Mouse (Mus musculus) hindbrain, embryonic 13.5 days (tissue): Measurements from ENCODE around the gene Irx2. TPM values are rescaled to one million over a fixed set of nuclear protein-coding genes. Genes with fewer than 3 reads are reported as not detected.

Experiments used
- ATAC-seq: fragments of 200-750 bp; cut with Nextera tagmentation; 2 replicates; pipeline ENCODE4 v1.8.0; 2017; ENCODE audit warnings: moderate TSS enrichment; ENCODE audit not compliant: low FRiP score
- H3K27ac ChIP-seq: fragments of 300-500 bp; sonication (generic); 2 replicates; pipeline ENCODE4 v1.5.1; 2015; ENCODE audit warnings: inconsistent platforms, mild to moderate bottlenecking, moderate library complexity
- H3K27me3 ChIP-seq: fragments of 300-500 bp; sonication (generic); 2 replicates; pipeline ENCODE4 v1.6.1; 2015; ENCODE audit warnings: mild to moderate bottlenecking, inconsistent platforms
- H3K36me3 ChIP-seq: fragments of 300-500 bp; sonication (generic); 2 replicates; pipeline ENCODE4 v1.6.1; 2015; ENCODE audit warnings: mild to moderate bottlenecking, inconsistent platforms
- H3K4me1 ChIP-seq: fragments of 300-500 bp; sonication (generic); replicated peaks from 2 replicates; pipeline ENCODE4 v1.6.1; 2015; ENCODE audit warnings: inconsistent platforms
- H3K4me2 ChIP-seq: fragments of 300-500 bp; sonication (generic); 2 replicates; pipeline ENCODE4 v1.6.1; 2015; ENCODE audit warnings: inconsistent platforms, mild to moderate bottlenecking, moderate library complexity
- H3K4me3 ChIP-seq: fragments of 300-500 bp; sonication (generic); 2 replicates; pipeline ENCODE4 v1.5.1; 2015; ENCODE audit warnings: mild to moderate bottlenecking, inconsistent platforms
- H3K9ac ChIP-seq: fragments of 300-500 bp; sonication (generic); 2 replicates; pipeline ENCODE4 v1.6.1; 2015; ENCODE audit warnings: mild to moderate bottlenecking, inconsistent platforms
- H3K9me3 ChIP-seq: fragments of 300-500 bp; sonication (generic); 2 replicates; pipeline ENCODE4 v1.6.1; 2016; ENCODE audit warnings: inconsistent platforms
- WGBS: fragments of 180-500 bp; shearing (Covaris S2); methylation state at CpG from one replicate; pipeline ENCODE4 v1.1.7; 2015; 5-methylcytosine and 5-hydroxymethylcytosine counted together
- polyA plus RNA-seq: library from polyadenylated mRNA; unstranded; fragments of >200 nt; fragmentation: Nextera tagmentation; extraction: Ambion mirVana; gene quantifications from 2 replicates; pipeline ENCODE4 v1.2.1, GENCODE M21; 2015

Gene Irx2
- polyA plus RNA-seq, result 36.4 and 40.7 TPM in 2 replicates

DNA sequence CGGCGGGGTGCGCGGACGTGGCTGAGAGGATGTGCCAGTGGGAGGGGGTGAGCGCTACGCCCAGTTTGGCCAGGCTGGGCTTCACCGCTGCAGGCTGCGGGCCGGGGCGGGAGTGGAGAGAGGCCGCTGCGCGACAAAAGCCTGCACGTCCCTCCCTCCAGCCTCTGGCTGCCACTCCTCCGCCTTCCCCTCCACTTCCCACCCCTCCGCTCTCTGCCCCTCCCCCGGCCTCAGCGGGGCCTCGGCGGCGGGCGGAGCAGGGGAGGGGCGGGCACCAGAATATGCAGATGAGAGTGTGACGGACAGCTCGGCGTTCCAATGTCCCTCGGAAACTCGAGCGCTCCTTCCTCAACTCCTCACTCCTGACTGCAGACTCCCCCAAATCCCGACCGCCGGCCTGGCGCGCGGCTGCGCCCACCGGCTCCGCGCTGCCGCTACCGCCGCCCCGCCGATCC is at the start of gene Irx2:
Irx2 (plus strand) TSS at position 359 of the 455 bp plus-strand sequence.
- Histone ChIP-seq H3K27me3 (peaks cover 83% of the 10 kb centered on the region), H3K9me3 (no peaks in the 10 kb centered on the region), H3K36me3 (0 out of 2 replicates have a peak, but pooled peaks cover 5% of the 10 kb centered on the region), H3K9ac (peak within 1 kb of the TSS; percentile 92), H3K27ac (peak within 1 kb of the TSS; percentile 95), H3K4me2 (peak within 1 kb of the TSS; percentile 72), H3K4me1 (peaks cover 64% of the 10 kb centered on the region), H3K4me3 (peak within 1 kb of the TSS; percentile 70)
- ATAC-seq, result peak; percentile 91
- WGBS, result 1% methylated on average over 41 of the region's 45 CpGs

DNA sequence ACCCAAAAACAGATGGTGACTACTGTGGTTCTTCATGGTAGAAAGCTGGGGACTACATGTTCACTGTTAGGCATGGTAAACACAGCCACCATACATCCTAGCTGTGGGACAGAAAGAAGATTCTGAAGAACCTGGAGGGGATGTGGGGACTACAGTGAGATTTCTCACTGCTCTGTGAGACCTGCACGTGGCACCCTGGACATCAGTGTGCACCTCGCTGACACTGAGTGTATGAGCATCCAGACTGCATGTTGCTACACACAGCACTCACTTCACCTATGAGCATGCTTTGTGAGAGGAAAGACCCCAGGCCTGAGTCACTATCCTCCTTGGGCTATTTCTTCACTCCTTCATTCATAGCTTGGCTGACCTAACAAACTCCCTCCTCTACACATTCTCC is 47.3 kb upstream of the Irx2 start:
- no peak overlapping the region for H3K4me3 ChIP-seq
- H3K4me1 ChIP-seq, result no peaks in the 10 kb centered on the region
- H3K27ac ChIP-seq, result no peak overlapping the region
- H3K9ac ChIP-seq, result no peak overlapping the region
- H3K4me2 ChIP-seq, result no peak overlapping the region
- H3K27me3 ChIP-seq, result no peaks in the 10 kb centered on the region
- 96% methylated on average over 2 of the region's 2 CpGs for WGBS
- no peaks in the 10 kb centered on the region for H3K36me3 ChIP-seq
- no peak for ATAC-seq
- 0 out of 2 replicates have a peak, but pooled peaks cover 5% of the 10 kb centered on the region for H3K9me3 ChIP-seq

DNA sequence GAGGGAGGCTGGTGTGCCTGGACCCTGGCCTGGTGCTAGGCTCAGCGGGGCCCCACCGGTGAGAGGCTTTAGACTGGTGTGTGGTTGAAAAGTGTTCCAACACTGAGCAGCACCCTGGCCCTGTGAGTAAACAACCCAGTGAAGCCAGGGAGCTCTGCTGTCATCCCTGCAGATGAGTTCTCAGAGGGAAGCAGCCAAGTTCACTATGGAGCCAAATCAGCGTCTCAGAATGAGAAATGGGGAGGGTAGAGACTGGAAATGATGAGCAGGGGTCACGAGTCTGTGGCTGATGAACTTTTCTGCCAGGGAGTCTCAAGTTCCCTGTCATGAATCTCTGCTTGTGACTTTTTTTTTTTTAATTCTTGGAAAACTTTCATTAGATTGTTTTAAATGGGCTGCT is 36.1 kb upstream of the Irx2 start:
- Histone ChIP-seq H3K9me3 (no peaks in the 10 kb centered on the region), H3K4me2 (no peak overlapping the region), H3K27me3 (peaks cover 6% of the 10 kb centered on the region; the same call in 1 of the 2 replicates), H3K4me1 (no peaks in the 10 kb centered on the region), H3K27ac (no peak overlapping the region), H3K9ac (no peak overlapping the region), H3K36me3 (no peaks in the 10 kb centered on the region), H3K4me3 (no peak overlapping the region)
- no peak for ATAC-seq
- 72% methylated on average over 4 of the region's 4 CpGs for WGBS

DNA sequence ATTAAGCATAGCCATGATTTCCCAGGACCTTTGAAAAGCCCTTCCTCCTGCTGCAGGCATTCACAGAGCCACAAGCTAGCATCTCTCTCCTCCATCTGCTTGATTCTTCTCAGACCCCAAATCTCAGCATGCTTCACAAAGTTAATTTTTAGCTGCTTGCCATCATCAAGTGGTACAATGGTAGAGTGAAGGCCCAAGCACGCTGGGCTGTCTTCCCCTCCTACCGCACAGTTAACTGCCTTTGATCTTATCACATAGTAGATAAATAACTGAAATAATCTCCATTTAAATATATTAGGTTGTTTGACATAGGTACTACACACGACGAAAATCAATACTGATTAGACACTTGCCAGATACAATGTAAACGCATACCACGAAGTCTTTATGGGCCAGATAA is 35.3 kb upstream of the Irx2 start:
- H3K4me3 ChIP-seq, result no peak overlapping the region
- WGBS, result 83% methylated on average over 6 of the region's 6 CpGs

DNA sequence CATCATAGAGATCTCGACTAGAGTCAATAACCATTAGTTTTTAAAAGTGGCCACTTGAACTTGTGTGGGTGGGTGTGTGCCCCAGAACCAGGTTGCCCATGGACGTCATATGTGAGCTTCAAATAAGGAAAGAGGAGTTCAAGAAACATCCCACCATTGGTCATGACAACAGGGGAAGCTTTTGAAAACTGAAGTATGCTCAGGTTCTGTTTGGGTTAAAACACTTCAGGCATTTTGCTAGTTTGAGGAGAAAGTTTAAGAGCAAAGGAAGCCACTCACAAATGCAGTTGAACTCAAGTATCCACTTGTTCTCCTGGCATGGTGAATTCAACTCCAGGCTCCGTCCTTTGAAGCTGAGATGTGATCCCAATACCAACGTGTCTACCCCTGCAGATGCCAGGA is 34.9 kb upstream of the Irx2 start:
- H3K36me3 ChIP-seq, result no peaks in the 10 kb centered on the region
- WGBS, result 89% methylated on average over 4 of the region's 4 CpGs
- ATAC-seq, result no peak
- no peaks in the 10 kb centered on the region for H3K4me1 ChIP-seq
- no peak overlapping the region for H3K4me3 ChIP-seq
- peaks cover 6% of the 10 kb centered on the region; the same call in 1 of the 2 replicates for H3K27me3 ChIP-seq
- H3K9me3 ChIP-seq, result no peaks in the 10 kb centered on the region
- H3K9ac ChIP-seq, result no peak overlapping the region
- no peak overlapping the region for H3K4me2 ChIP-seq
- H3K27ac ChIP-seq, result no peak overlapping the region

More for the DNA sequence above, 35.3 kb upstream of the Irx2 start:
- Histone ChIP-seq H3K9ac (no peak overlapping the region), H3K27ac (no peak overlapping the region), H3K9me3 (no peaks in the 10 kb centered on the region), H3K36me3 (no peaks in the 10 kb centered on the region), H3K27me3 (peaks cover 6% of the 10 kb centered on the region; the same call in 1 of the 2 replicates), H3K4me2 (no peak overlapping the region), H3K4me1 (no peaks in the 10 kb centered on the region)
- ATAC-seq, result no peak

DNA sequence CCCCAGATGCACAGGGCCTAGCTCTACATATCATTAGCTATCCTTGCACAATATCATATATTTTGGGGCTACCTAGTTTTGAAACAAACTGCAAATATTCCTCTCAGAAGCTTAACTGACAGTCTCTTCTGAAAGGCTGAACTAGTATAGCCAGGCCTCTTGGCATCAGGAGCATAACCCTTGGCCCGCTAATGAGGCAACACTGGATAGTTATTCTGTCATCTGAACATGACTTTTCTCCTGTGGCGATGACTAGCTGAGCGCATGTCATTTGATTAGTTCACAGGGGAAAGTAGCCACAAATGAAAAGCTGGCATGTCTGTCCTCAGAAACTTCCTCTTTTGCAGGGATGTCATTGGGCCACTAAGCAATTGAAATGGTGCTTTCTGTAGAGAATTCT is 29.4 kb upstream of the Irx2 start:
- Histone ChIP-seq H3K36me3 (no peaks in the 10 kb centered on the region), H3K9me3 (no peaks in the 10 kb centered on the region), H3K4me2 (no peak overlapping the region), H3K4me1 (no peaks in the 10 kb centered on the region), H3K27ac (no peak overlapping the region), H3K9ac (no peak overlapping the region), H3K27me3 (peaks cover 6% of the 10 kb centered on the region; the same call in 1 of the 2 replicates), H3K4me3 (no peak overlapping the region)
- ATAC-seq, result no peak
- 91% methylated on average over 3 of the region's 3 CpGs for WGBS

DNA sequence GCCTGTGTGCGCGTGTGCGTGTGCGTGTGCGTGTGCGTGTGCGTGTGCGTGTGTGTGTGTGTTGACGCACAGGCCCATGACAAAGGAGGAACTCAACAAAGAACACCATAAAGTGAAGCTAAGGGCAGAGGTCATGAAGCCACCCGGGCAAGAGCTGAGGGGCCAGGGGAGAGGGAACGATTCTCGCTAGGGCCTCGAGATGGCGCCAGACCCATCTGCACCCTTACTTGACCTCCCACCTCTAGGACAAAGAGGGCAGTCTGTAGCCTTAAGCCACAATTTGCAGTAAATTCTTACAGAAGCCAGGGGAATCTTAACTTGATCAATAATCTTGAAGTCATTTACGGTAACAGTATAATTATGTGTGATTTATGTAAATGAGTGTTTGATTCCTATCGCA is 19.9 kb upstream of the Irx2 start:
- no peak for ATAC-seq

DNA sequence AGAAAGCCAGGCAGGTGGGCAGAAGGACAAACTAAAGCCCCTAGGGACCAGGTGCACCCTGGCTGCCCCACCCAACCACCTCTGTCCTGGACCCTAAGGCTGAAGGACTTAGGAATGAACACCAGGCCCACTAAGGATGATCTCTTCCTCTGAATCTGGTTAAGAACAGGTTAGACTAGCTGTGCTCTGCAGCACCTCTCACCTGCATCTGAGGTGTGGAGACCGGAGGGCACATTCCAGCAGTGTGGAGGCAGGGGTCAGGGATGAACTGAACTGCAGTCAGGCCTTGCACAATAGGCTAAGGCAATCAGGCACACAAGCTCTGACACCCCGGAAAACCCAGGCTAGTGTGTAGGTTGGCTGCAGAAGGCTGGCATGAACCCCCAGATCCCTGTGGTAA is 18.3 kb upstream of the Irx2 start:
- 94% methylated on average over 2 of the region's 2 CpGs for WGBS
- 0 out of 2 replicates have a peak, but pooled peaks cover 4% of the 10 kb centered on the region for H3K9me3 ChIP-seq
- H3K4me2 ChIP-seq, result no peak overlapping the region
- no peak overlapping the region for H3K4me3 ChIP-seq
- H3K9ac ChIP-seq, result no peak overlapping the region
- H3K36me3 ChIP-seq, result no peaks in the 10 kb centered on the region
- H3K27ac ChIP-seq, result no peak overlapping the region
- H3K27me3 ChIP-seq, result peaks cover 16% of the 10 kb centered on the region; the same call in 1 of the 2 replicates
- ATAC-seq, result no peak
- no peaks in the 10 kb centered on the region for H3K4me1 ChIP-seq

More for the DNA sequence above, 19.9 kb upstream of the Irx2 start:
- Histone ChIP-seq H3K4me2 (no peak overlapping the region), H3K27me3 (peaks cover 16% of the 10 kb centered on the region; the same call in 1 of the 2 replicates), H3K9ac (no peak overlapping the region), H3K36me3 (no peaks in the 10 kb centered on the region), H3K27ac (no peak overlapping the region), H3K4me3 (no peak overlapping the region), H3K4me1 (no peaks in the 10 kb centered on the region), H3K9me3 (0 out of 2 replicates have a peak, but pooled peaks cover 3% of the 10 kb centered on the region)
- WGBS, result 57% methylated on average over 16 of the region's 16 CpGs

DNA sequence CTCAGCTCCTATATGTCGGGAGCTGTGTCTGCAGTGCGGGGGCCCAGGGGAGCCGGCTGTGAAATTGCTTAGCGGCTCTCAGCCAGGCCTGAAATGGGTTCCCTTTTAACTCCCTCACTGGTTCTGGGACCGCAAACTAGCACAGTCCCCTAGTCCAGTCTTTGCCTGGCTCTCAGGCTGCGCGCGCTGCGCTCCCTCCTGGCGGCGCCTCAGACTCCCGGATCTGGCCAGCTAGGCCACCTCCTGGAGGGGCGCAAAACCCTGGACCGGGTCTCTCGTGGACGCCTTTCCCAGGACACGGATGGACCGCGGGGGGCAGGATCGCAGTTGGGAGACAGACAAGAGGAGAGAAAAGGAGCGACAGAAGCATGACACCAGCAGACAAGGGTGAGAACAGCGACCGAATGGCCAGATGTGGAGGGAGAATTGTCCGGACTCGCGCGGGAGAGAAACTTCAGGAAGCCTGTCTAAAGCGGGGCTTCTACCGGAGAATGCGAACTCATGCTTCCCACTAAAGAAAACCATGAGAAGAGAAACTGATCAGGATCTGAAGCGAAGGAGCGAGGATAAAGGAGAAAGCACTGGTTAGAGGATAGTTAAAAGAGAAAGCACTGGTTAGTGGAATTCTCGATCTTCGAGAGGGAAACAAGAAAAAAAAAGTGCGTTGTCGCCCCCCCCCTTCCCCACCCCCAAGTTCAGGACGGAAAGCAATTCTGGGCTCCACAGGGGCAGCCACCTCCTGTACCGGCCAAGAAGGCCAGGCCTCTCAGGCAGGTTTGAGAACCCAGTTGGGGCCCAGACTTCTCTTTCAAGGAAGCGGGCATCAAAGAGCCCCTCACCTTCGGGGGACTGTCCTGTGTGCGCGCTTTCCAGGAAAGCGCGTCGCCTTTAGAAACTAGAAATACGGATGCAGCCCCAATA is 4.4 kb upstream of the Irx2 start:
- Histone ChIP-seq H3K4me1 (peaks cover 45% of the 10 kb centered on the region), H3K4me2 (peak overlapping the region; percentile 72), H3K9me3 (no peaks in the 10 kb centered on the region), H3K27ac (peak overlapping the region; percentile 52), H3K36me3 (no peaks in the 10 kb centered on the region), H3K4me3 (peak overlapping the region; percentile 39), H3K27me3 (peaks cover 80% of the 10 kb centered on the region), H3K9ac (peak overlapping the region; percentile 63)
- WGBS, result 1% methylated on average over 46 of the region's 46 CpGs
- ATAC-seq, result no peak

DNA sequence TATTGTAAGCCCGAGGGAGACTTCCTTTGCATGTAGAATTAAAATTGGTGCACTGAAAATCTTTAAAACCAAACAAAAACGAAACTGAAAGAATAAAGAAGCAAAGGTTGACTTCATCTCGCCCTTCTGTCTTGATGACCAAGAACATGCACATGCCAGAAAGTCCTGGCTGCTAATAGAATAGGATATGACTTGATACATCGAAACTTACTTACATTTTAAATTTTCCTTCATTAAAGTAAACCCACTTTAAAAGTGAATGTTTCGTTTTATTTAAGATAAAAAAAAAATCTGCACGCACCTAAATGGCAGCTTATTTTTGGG is 3.8 kb upstream of the Irx2 start:
- H3K4me2 ChIP-seq, result peak overlapping the region; percentile 72
- 8% methylated on average over 6 of the region's 6 CpGs for WGBS
- peaks cover 48% of the 10 kb centered on the region for H3K4me1 ChIP-seq
- H3K9me3 ChIP-seq, result no peaks in the 10 kb centered on the region
- no peak overlapping the region for H3K9ac ChIP-seq
- no peak for ATAC-seq
- H3K27me3 ChIP-seq, result peaks cover 83% of the 10 kb centered on the region
- peak overlapping the region; percentile 70 for H3K4me3 ChIP-seq
- no peak overlapping the region for H3K27ac ChIP-seq
- H3K36me3 ChIP-seq, result no peaks in the 10 kb centered on the region

DNA sequence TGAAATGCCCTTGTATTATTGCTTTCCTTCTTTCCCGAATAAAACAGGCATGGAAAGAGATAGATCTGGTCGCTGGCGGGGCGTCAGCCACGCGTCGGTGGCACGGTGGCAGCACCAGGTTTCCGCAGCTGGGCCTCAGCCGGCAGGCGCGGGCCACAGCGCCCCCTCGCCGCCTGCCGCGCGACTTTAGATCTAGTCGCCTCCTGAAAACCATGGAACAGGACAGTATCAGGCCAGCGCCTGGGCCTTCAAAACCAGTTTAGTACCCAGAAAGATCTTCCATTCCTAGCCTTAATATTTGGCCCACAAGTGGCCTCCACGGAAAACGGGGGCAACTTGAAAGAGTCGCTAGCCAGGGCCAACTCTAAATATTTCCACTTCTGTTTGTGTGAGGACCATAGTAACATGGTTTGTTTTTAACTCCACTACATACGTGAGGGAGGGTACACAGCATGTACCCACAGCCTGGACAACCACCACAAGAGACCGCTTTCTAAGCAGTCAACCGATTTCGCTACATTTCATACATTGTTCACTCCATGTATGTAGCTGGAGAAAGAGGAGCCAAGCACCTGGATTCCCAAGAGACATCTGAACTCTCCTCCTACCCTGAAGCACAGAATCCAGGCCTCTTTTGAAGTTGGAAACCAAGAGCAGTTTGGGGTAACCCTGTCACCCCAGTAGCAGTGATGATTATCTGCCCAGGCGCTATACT is 3.2 kb upstream of the Irx2 start:
- Histone ChIP-seq H3K9ac (peak overlapping the region; percentile 46; the same call in 1 of the 2 replicates), H3K27me3 (peaks cover 89% of the 10 kb centered on the region)
- 8% methylated on average over 28 of the region's 28 CpGs for WGBS

More for the DNA sequence above, 3.2 kb upstream of the Irx2 start:
- no peaks in the 10 kb centered on the region for H3K36me3 ChIP-seq
- H3K4me1 ChIP-seq, result peaks cover 50% of the 10 kb centered on the region
- no peak overlapping the region for H3K27ac ChIP-seq
- peak overlapping the region; percentile 70 for H3K4me3 ChIP-seq
- H3K4me2 ChIP-seq, result peak overlapping the region; percentile 72
- ATAC-seq, result no peak
- H3K9me3 ChIP-seq, result no peaks in the 10 kb centered on the region
